Mouse (Mus musculus): ENCODE data around the gene Ano9.

The Ano9 gene

GRCm38 (mm10) chr7:141062525-141062924 is 55.1 kb downstream of the Ano9 start:
- no peak for DNase-seq

DNA sequence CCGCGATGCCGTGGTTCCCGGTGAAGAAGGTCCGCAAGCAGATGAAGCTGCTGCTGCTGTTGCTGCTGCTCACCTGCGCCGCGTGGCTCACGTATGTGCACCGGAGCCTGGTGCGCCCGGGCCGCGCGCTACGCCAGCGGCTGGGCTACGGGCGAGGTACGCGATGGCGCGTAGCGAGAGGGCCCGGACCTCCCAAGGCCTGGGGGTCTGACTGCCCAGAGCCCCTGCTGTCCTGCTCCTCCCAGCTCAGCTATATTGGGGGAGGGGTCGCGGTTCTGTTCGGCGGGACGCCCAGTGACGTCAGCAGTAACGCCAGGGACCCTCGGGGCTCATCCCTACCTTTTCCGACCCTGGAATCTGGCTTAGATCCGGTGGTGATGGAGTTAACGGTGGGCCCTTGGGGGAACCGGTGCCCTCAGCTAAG is 56.3 kb downstream of the Ano9 start:
- no peak for DNase-seq

DNA sequence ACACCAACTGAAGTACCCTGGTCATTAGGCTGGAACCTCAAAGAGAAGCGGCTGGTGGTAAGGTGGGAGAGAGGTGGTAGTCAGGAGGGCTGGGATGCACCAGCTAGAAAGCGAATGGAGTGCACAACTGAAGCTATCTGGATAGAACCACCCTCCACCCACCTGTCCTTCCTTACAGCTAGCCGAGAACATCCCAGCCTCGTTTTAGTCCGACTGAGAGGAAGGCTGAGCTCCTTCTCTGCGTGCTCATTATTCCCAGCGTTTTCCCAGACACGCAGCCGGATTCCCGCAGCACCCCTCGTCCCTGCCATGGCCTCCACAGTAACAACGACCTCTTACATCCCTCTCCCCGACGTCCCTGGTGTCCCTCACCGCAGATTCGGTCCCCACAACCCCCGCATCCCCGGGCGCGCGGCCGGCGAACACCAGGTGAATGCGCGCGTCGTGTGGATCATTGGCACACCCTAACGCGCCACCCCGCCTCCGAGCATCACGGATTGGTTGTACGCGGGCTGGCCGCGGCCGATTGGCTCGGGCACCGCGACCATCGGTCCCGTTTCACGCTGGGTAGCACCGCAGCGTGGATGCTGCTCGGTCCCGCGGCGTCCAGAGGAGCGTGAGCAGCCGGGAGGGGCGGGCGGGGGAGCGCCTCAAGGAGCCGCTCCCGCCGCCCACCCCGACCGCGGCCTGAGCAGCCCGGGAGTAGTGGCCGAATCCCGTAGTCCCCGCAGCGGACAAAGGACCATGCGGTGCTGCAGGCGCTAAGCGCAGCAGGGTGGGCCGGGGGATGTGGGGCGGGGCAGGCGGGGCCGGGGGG is 57.0 kb downstream of the Ano9 start, which contains the start of gene B4galnt4:
Gene B4galnt4, plus strand, starts transcription at position 679 of the 817 bp plus-strand sequence.
- peak; percentile 42 to 45 for DNase-seq

DNA sequence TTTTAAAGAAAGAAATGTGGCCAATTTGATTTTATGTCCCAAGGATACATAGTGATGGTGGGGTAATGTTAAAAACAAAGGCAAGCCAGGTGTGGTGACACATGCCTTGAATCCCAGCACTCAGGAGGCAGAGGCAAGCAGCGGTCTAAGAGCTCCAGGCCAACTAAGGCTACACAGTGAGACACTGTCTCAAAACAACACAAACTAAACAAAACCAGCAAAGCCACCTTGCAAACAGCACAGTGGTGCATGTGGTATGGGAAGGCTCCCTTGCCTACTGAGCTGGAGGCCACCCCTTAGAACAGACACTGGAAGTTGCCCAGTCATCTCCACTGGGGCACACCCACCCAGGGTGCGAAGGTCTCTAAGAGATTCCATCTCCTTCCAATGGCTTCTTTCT is 57.7 kb downstream of the Ano9 start:
- no peak for DNase-seq

DNA sequence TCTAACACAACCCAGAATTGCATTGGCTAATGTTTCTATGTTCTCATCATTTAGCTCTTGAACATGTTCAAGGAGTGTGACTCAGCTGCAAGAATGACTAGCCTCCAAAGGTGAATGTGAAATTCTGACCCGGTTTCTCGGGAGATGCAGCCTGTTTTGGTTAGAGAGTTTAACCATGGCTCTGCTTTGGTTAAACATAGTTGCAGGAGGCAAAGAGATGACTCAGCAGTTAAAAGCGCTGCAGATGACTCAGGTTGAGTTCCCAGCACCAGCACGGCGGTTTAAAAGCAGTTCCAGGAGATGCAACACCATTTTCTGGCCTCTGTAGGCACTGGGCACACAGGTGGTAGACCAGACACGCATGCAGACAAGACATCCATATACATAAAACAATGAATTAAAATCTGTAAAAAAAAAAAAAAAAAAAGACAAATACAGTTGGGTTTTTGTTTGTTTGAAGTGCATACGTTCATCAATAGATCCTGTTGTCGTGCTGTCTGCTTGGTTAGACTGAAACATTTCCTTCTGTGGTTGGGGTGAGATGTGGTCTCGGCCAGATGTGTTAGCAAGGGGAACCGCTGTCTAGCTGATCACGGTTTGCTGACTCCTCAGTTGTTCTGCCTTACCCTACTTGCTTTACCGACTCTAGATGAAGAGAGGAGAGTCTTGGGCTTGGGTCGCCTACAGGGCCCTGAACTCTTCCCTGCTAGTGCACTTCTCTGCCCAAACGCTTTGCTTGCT is 58.8 kb downstream of the Ano9 start:
- no peak for DNase-seq

DNA sequence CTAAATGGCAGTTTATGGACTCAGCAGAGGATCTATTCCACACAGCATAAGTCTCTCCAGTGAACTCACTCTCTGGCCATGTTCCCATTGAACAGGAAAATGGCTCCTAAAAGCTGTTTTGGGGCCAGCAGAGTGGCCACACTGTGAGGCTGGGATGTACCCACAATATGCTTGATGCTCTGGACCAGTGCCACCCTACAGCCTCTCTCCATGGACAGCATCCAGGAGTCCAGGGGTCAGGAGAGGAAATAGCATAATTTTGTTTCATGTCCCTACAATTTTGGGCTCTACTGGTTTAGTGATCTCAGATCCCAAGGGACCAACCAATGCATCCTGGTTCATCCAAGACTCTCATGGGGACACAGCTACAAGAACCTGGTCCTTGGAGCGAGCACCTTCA is 60.1 kb downstream of the Ano9 start:
- peak in 1 of 2 experiments; percentile 45 for DNase-seq

GRCm38 (mm10) chr7:141056976-141057375 is 60.6 kb downstream of the Ano9 start:
- DNase-seq: no peak

- no peak for DNase-seq
Measured at GRCm38 (mm10) chr7:141055785-141056184, 61.8 kb downstream of the Ano9 start.

DNA sequence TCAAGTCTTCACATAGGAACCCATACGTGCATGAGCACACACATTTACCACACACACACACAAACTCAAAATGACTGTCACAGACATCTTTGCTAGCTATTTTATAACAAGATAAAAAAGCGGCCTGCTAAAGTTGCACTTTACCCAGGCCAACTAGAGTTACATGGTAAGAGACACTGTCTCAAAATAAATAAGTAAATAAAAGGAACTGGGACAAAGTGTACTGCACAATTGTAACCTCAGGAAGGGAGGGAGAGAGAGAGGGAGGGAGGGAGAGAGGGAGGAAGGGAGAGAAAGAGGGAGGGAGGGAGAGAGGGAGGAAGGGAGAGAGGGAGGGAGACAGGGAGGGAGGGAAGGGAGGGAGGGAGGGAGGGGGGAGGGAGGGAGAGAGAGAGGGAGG is 65.2 kb downstream of the Ano9 start:
- no peak for DNase-seq

- no peak for DNase-seq
Measured at GRCm38 (mm10) chr7:141052016-141052415, 65.6 kb downstream of the Ano9 start.
